Mouse (Mus musculus) limb, embryonic 11.5 days (tissue): ENCODE data around the gene Fam178b. TPM values are rescaled to one million over a fixed set of nuclear protein-coding genes. Genes with fewer than 3 reads are reported as not detected.
A peak's percentile ranks its signal among the peaks of the same experiment; 100 is the strongest.

Experiments
- ATAC-seq: fragments of 200-750 bp; cut with Nextera tagmentation; 2 replicates; pipeline ENCODE4 v1.8.0; 2017; ENCODE audit warnings: low read depth; ENCODE audit not compliant: insufficient number of reproducible peaks, low FRiP score, low TSS enrichment
- DNase-seq: peaks from one replicate; pipeline ENCODE4 v3.0.0-alpha.2; 2015; ENCODE audit warnings: low spot score
- H3K27ac ChIP-seq: fragments of 300-500 bp; sonication (generic); replicated peaks from 2 replicates; pipeline ENCODE4 v1.5.1; 2014; ENCODE audit warnings: low read depth, mild to moderate bottlenecking, low read length
- H3K27me3 ChIP-seq: fragments of 300-500 bp; sonication (generic); 2 replicates; pipeline ENCODE4 v1.6.1; 2014; ENCODE audit warnings: mild to moderate bottlenecking, low read length, mixed read lengths; ENCODE audit not compliant: control insufficient read depth, insufficient read depth
- H3K36me3 ChIP-seq: fragments of 300-500 bp; sonication (generic); 2 replicates; pipeline ENCODE4 v1.6.1; 2014; ENCODE audit warnings: mild to moderate bottlenecking, low read length, moderate library complexity, mixed read lengths; ENCODE audit not compliant: control insufficient read depth, insufficient read depth
- H3K4me1 ChIP-seq: fragments of 300-500 bp; sonication (generic); 2 replicates; pipeline ENCODE4 v1.6.1; 2014; ENCODE audit warnings: low read length, mixed read lengths; ENCODE audit not compliant: control insufficient read depth, insufficient read depth
- H3K4me2 ChIP-seq: fragments of 300-500 bp; sonication (generic); 2 replicates; pipeline ENCODE4 v1.6.1; 2014; ENCODE audit warnings: low read depth, mild to moderate bottlenecking, moderate library complexity; ENCODE audit not compliant: severe bottlenecking
- H3K4me3 ChIP-seq: fragments of 300-500 bp; sonication (generic); 2 replicates; pipeline ENCODE4 v1.5.1; 2014; ENCODE audit warnings: low read depth, low read length
- H3K9ac ChIP-seq: fragments of 300-500 bp; sonication (generic); 2 replicates; pipeline ENCODE4 v1.6.1; 2014; ENCODE audit warnings: mild to moderate bottlenecking, low read length
- H3K9me3 ChIP-seq: fragments of 300-500 bp; sonication (generic); 2 replicates; pipeline ENCODE4 v1.6.1; 2016; ENCODE audit warnings: low read length; ENCODE audit not compliant: control insufficient read depth
- WGBS: fragments of 180-500 bp; shearing (Covaris S2); extraction: QIAGEN DNeasy Blood & Tissue Kit; methylation state at CpG from one replicate; pipeline ENCODE4 v1.1.7; 2014; 5-methylcytosine and 5-hydroxymethylcytosine counted together
- microRNA-seq: library from miRNA; unstranded; fragments of <30 nt; microRNA quantifications from one replicate; pipeline ENCODE4, GENCODE M21; 2016
- polyA plus RNA-seq: library from polyadenylated mRNA; unstranded; fragments of >200 nt; fragmentation: Nextera tagmentation; extraction: Ambion mirVana; gene quantifications from 2 replicates; pipeline ENCODE4 v1.2.1, GENCODE M21; 2014

Gene Fam178b
- polyA plus RNA-seq, 1 experiment from 2014 or later = 0.36 TPM

DNA sequence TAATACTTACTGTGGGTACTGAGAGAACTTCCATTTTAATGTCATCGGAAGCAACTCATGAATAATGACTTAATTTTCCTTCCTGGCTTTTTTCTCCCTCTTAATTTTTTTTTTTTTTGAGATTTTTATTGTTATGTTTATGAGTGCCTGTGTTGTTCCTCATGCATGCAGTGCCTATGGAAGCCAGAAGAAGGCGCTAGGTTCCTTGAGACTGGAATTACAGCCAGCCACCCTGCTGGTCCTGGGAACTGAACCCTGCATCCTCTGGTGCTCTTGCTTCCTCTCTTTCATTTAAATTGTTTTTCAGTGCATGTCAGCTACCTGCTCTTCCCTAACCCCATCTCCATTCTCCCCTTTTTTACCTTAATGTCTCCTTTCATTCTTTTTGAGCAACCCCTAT, 169.3 kb downstream of the Fam178b start:
- no peaks in the 10 kb centered on the region for H3K27me3 ChIP-seq
- peak overlapping the region; percentile 96 for H3K4me2 ChIP-seq
- peaks cover 8% of the 10 kb centered on the region for H3K4me1 ChIP-seq
- peak; percentile 47 for DNase-seq
- 50% methylated on average over 2 of the region's 2 CpGs for WGBS
- no peaks in the 10 kb centered on the region for H3K36me3 ChIP-seq
- H3K27ac ChIP-seq = no peak overlapping the region
- H3K9me3 ChIP-seq = no peaks in the 10 kb centered on the region
- no peak overlapping the region; the same call in 1 of the 2 replicates for H3K4me3 ChIP-seq
- ATAC-seq = no peak
- no peak overlapping the region for H3K9ac ChIP-seq

DNA sequence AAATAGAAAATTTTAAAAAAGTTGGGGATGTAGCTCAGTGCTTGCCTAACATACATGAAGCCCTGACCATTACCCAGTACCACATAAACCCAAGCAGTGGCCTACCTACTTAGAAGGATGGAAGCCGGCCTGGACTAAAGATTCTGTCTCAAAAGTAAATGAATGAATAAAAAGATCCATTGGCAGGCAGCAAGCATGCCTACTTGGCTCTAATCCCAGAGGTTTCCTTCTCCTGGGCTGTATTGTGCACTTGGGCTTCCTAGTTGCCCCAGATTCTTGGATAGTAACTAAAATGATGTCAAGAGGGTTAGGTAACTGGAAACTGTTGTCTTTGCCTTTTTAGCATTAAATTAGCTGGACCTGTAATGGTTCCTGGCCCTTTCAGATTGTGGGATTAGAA, 169.7 kb downstream of the Fam178b start:
- DNase-seq = no peak
- Histone ChIP-seq H3K27ac (no peak overlapping the region), H3K4me1 (peaks cover 8% of the 10 kb centered on the region), H3K9me3 (no peaks in the 10 kb centered on the region), H3K36me3 (no peaks in the 10 kb centered on the region), H3K4me3 (peak overlapping the region; percentile 84), H3K9ac (peak overlapping the region; percentile 85; the same call in 1 of the 2 replicates), H3K4me2 (peak overlapping the region; percentile 96), H3K27me3 (no peaks in the 10 kb centered on the region)
- WGBS = 3% methylated on average over 1 of the region's 1 CpGs
- no peak for ATAC-seq

DNA sequence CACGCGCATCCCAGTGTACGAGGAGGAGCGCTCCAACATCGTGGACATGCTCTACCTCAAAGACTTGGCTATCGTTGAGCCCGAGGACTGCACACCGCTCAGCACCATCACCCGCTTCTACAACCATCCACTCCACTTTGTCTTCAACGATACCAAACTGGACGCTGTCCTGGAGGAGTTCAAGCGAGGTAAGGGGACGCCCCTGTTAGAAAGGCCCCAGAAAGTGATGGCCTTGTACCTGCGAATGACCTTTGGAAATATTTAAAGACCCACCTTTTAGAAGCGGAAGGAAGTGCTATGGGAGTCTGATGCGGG, 170.1 kb downstream of the Fam178b start:
- Histone ChIP-seq H3K9ac (peak overlapping the region; percentile 85), H3K9me3 (no peaks in the 10 kb centered on the region), H3K4me3 (peak overlapping the region; percentile 84), H3K4me2 (peak overlapping the region; percentile 96), H3K4me1 (peaks cover 8% of the 10 kb centered on the region), H3K27me3 (no peaks in the 10 kb centered on the region), H3K36me3 (no peaks in the 10 kb centered on the region), H3K27ac (peak overlapping the region; percentile 95; the same call in 1 of the 2 replicates)
- ATAC-seq = no peak
- 1% methylated on average over 16 of the region's 16 CpGs for WGBS
- no peak for DNase-seq

Small RNA genes lying within 50 kb of the gene (microRNA-seq; reads per million reads assigned to microRNA genes)
- gene Gm24133 = not detected

Other genes starting within 250 kb of the Fam178b start
- 29.3 and 36.4 TPM in 2 replicates for gene Lman2l, start 237.9 kb downstream of the Fam178b start, polyA plus RNA-seq
- 16.0 and 16.3 TPM in 2 replicates for gene Cnnm4, start 211.6 kb downstream of the Fam178b start, polyA plus RNA-seq
- gene Cnnm3, start 171.3 kb downstream of the Fam178b start, polyA plus RNA-seq = 4.8 and 6.0 TPM in 2 replicates
- gene Ankrd23, start 146.3 kb downstream of the Fam178b start, polyA plus RNA-seq = 7.3 and 8.8 TPM in 2 replicates
- gene Gm42417, start 143.8 kb downstream of the Fam178b start, polyA plus RNA-seq = 0.29 and 0.79 TPM in 2 replicates
- 16.0 and 17.4 TPM in 2 replicates for gene Ankrd39, start 135.7 kb downstream of the Fam178b start, polyA plus RNA-seq
- 4.0 and 4.4 TPM in 2 replicates for gene Sema4c, start 124.8 kb downstream of the Fam178b start, polyA plus RNA-seq
- gene Cox5b, start 8.3 kb upstream of the Fam178b start, polyA plus RNA-seq = 490 and 518 TPM in 2 replicates
- gene 4933424G06Rik, start 27.0 kb upstream of the Fam178b start, polyA plus RNA-seq = 0.31 TPM in 1 of 2 replicates, not detected in the other
- 108 and 123 TPM in 2 replicates for gene Actr1b, start 31.2 kb upstream of the Fam178b start, polyA plus RNA-seq
- gene Zap70, start 78.6 kb upstream of the Fam178b start, polyA plus RNA-seq = 0.17 and 0.32 TPM in 2 replicates